Mouse (Mus musculus): ENCODE measurements around the gene Gja10.

DNA sequence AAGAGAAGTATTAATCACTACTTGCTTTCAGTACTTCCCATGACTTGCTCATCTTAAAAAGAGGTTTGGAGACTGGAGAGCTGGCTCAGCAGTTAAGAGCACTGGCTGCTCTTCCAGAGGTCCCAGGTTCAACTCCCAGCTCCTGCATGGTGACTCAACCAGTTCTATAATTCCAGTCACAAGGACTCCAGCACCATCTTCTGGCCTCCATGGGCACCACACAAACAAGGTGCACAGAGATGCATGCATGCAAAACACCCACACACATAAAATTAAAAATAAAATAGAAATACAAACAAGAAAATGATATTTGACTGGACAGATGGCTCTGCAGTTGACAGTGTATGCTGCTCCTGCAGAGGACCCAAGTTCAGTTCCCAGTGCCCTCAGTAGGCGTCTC lies 28.0 kb downstream of the Gja10 start:
- TF ChIP-seq CTCF (IDR thresholded peaks at IDR 0.05; ENCODE audit: extremely low read depth, insufficient read length, insufficient replicate concordance, low read depth, low read length), result no peak
- TF ChIP-seq POLR2A (IDR thresholded peaks at IDR 0.05; ENCODE audit: low read depth, low read length), result no peak

All from small intestine, adult 2 months (tissue).